Mouse (Mus musculus): ENCODE data around the gene Gng7. TPM values are rescaled to one million over a fixed set of nuclear protein-coding genes. Genes with fewer than 3 reads are reported as not detected.
"Not testable (repeated sequence)": the region's sequence is repeated elsewhere in the genome, so short reads cannot be mapped to it uniquely, and the experiment has no call there.

The Gng7 gene
- polyA plus RNA-seq, 1 experiment = 1.9 TPM

GRCm38 (mm10) chr10:81055169-81055568, 40.4 kb upstream of the Gng7 start:
- WGBS = 83% methylated on average over 6 of the region's 6 CpGs
- DNase-seq = no peak
- TF ChIP-seq CTCF (conservative IDR thresholded peaks at IDR 0.05; ENCODE audit: insufficient read depth, insufficient read length, low read depth, low read length) (no peak), POLR2A (IDR thresholded peaks at IDR 0.05; ENCODE audit: low read depth, low read length) (no peak)
- Histone ChIP-seq H3K4me1 (ENCODE audit: control insufficient read depth, insufficient read depth, low read length) (peaks cover 6% of the 10 kb centered on the region; the same call in 1 of the 2 replicates), H3K27me3 (replicated peaks; ENCODE audit: control insufficient read depth, insufficient read depth, low read length) (no peaks in the 10 kb centered on the region), H3K36me3 (ENCODE audit: control insufficient read depth, insufficient read depth, low read length) (no peaks in the 10 kb centered on the region), H3K4me3 (ENCODE audit: insufficient read depth, low read depth, low read length) (no peak overlapping the region), H3K27ac (ENCODE audit: insufficient read depth, low read depth, low read length) (no peak overlapping the region)

GRCm38 (mm10) chr10:81052577-81052976, 37.8 kb upstream of the Gng7 start:
- no peak overlapping the region for H3K27ac ChIP-seq (ENCODE audit: insufficient read depth, low read depth, low read length)
- TF ChIP-seq POLR2A (IDR thresholded peaks at IDR 0.05; ENCODE audit: low read depth, low read length) = no peak
- TF ChIP-seq CTCF (conservative IDR thresholded peaks at IDR 0.05; ENCODE audit: insufficient read depth, insufficient read length, low read depth, low read length) = no peak
- no peak for DNase-seq
- peaks cover 2% of the 10 kb centered on the region; the same call in 1 of the 2 replicates for H3K36me3 ChIP-seq (ENCODE audit: control insufficient read depth, insufficient read depth, low read length)
- 83% methylated on average over 5 of the region's 5 CpGs for WGBS
- H3K4me3 ChIP-seq (ENCODE audit: insufficient read depth, low read depth, low read length) = no peak overlapping the region
- no peaks in the 10 kb centered on the region for H3K4me1 ChIP-seq (ENCODE audit: control insufficient read depth, insufficient read depth, low read length)
- H3K27me3 ChIP-seq (replicated peaks; ENCODE audit: control insufficient read depth, insufficient read depth, low read length) = no peaks in the 10 kb centered on the region

DNA sequence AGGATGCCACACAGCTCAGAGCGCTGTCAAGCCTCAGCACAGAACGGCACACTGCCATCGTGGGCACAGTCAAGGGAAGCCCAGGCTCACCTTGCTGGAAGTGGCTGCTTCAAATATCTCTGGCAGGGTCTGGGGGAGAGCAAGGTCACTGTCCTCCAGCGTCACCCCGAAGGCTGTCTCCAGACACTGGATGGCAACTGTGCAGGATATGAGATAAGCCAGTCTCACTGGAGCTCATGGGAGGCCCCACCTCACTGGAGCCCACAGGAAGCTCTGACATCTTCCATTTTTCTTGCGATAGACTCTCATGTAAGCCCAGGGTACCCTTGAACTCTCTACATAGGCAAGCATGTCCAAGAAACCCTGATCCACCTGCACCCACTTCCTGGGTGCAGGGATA, 36.4 kb upstream of the Gng7 start:
- TF ChIP-seq POLR2A (IDR thresholded peaks at IDR 0.05; ENCODE audit: low read depth, low read length) (no peak), CTCF (conservative IDR thresholded peaks at IDR 0.05; ENCODE audit: insufficient read depth, insufficient read length, low read depth, low read length) (no peak)
- DNase-seq = no peak
- Histone ChIP-seq H3K27ac (ENCODE audit: insufficient read depth, low read depth, low read length) (no peak overlapping the region), H3K36me3 (ENCODE audit: control insufficient read depth, insufficient read depth, low read length) (peaks cover 2% of the 10 kb centered on the region; the same call in 1 of the 2 replicates), H3K4me3 (ENCODE audit: insufficient read depth, low read depth, low read length) (no peak overlapping the region), H3K27me3 (replicated peaks; ENCODE audit: control insufficient read depth, insufficient read depth, low read length) (no peaks in the 10 kb centered on the region), H3K4me1 (ENCODE audit: control insufficient read depth, insufficient read depth, low read length) (no peaks in the 10 kb centered on the region)
- 94% methylated on average over 6 of the region's 6 CpGs for WGBS

- DNase-seq = peak; percentile 14
- TF ChIP-seq POLR2A (IDR thresholded peaks at IDR 0.05; ENCODE audit: low read depth, low read length) (no peak), CTCF (conservative IDR thresholded peaks at IDR 0.05; ENCODE audit: insufficient read depth, insufficient read length, low read depth, low read length) (peak; percentile 49)
- H3K36me3 ChIP-seq (ENCODE audit: control insufficient read depth, insufficient read depth, low read length) = peaks cover 2% of the 10 kb centered on the region; the same call in 1 of the 2 replicates
Measured at GRCm38 (mm10) chr10:81050645-81051044, 35.9 kb upstream of the Gng7 start.

DNA sequence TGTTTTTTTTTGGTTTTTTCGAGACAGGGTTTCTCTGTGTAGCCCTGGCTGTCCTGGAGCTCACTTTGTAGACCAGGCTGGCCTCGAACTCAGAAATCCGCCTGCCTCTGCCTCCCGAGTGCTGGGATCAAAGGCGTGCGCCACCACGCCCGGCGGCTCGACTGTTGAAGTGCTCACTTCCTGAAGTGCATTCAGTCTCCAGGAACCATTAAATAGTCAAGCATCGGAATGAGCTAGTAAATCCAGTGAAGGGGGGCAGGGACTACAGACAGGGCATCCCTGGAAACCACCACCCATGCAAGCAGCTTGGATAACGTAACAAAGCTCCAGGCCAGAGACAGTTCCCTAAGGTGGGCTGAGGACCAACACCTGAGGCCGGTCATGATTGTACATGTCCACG, 30.5 kb upstream of the Gng7 start:
- 93% methylated on average over 14 of the region's 14 CpGs for WGBS
- DNase-seq; H3K4me1 ChIP-seq (ENCODE audit: control insufficient read depth, insufficient read depth, low read length); H3K36me3 ChIP-seq (ENCODE audit: control insufficient read depth, insufficient read depth, low read length); H3K27ac ChIP-seq (ENCODE audit: insufficient read depth, low read depth, low read length); H3K4me3 ChIP-seq (ENCODE audit: insufficient read depth, low read depth, low read length); H3K27me3 ChIP-seq (replicated peaks; ENCODE audit: control insufficient read depth, insufficient read depth, low read length): not testable (repeated sequence)

More at GRCm38 (mm10) chr10:81050645-81051044, 35.9 kb upstream of the Gng7 start:
- H3K27me3 ChIP-seq (replicated peaks; ENCODE audit: control insufficient read depth, insufficient read depth, low read length) = no peaks in the 10 kb centered on the region
- H3K27ac ChIP-seq (ENCODE audit: insufficient read depth, low read depth, low read length) = no peak overlapping the region
- no peaks in the 10 kb centered on the region for H3K4me1 ChIP-seq (ENCODE audit: control insufficient read depth, insufficient read depth, low read length)
- 93% methylated on average over 4 of the region's 4 CpGs for WGBS
- no peak overlapping the region for H3K4me3 ChIP-seq (ENCODE audit: insufficient read depth, low read depth, low read length)

DNA sequence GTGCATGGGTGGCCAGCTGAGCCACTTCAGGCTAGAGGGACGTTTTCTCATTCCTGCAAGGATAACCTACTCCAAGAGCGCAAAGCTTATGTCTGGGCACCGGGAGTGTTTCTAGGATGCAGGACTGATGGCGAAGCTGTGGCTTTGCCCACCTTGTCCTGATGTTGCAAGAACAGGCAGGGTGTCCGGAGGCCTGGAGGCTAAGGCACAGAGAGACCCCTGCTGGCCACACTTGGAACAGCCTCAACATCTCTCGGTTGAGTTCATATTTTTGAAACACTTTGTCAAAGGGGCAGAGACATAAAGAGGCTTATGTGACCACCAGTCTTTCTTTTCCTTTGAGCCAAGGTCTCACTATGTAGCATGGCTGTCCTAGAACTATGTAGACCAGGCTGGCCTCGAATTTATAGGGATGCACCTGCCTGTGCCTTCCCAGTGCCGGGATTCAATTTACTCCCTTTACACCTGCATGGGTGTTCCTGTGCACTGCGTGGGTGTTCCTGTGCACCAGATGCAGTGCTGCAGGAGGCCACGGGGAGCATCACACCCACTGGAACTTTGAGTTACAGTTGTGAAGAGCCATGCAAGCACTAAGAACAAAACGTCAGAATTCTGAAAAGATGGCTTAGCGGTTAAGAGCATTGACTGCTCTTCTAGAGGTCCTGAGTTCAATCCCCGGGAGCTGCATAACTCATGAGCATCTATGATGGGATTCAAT, 26.9 kb upstream of the Gng7 start:
- H3K4me1 ChIP-seq (ENCODE audit: control insufficient read depth, insufficient read depth, low read length) = no peaks in the 10 kb centered on the region; the same call in 1 of the 2 replicates
- no peak overlapping the region for H3K4me3 ChIP-seq (ENCODE audit: insufficient read depth, low read depth, low read length)
- H3K27me3 ChIP-seq (replicated peaks; ENCODE audit: control insufficient read depth, insufficient read depth, low read length) = no peaks in the 10 kb centered on the region
- H3K36me3 ChIP-seq (ENCODE audit: control insufficient read depth, insufficient read depth, low read length) = no peaks in the 10 kb centered on the region; the same call in 1 of the 2 replicates
- no peak for TF ChIP-seq POLR2A (IDR thresholded peaks at IDR 0.05; ENCODE audit: low read depth, low read length)
- TF ChIP-seq CTCF (conservative IDR thresholded peaks at IDR 0.05; ENCODE audit: insufficient read depth, insufficient read length, low read depth, low read length) = peak; percentile 78
- H3K27ac ChIP-seq (ENCODE audit: insufficient read depth, low read depth, low read length) = no peak overlapping the region
- 26% methylated on average over 13 of the region's 13 CpGs for WGBS
- peak; percentile 65 for DNase-seq

- H3K27ac ChIP-seq (ENCODE audit: insufficient read depth, low read depth, low read length) = no peak within 1 kb of the TSS
- peak; percentile 99 for DNase-seq
- no peak for TF ChIP-seq CTCF (conservative IDR thresholded peaks at IDR 0.05; ENCODE audit: insufficient read depth, insufficient read length, low read depth, low read length)
- TF ChIP-seq POLR2A (IDR thresholded peaks at IDR 0.05; ENCODE audit: low read depth, low read length) = peak; percentile 24
- WGBS = under 1% methylated on average over 35 of the region's 35 CpGs
- H3K4me3 ChIP-seq (ENCODE audit: insufficient read depth, low read depth, low read length) = peak within 1 kb of the TSS; percentile 86
- no peaks in the 10 kb centered on the region for H3K27me3 ChIP-seq (replicated peaks; ENCODE audit: control insufficient read depth, insufficient read depth, low read length)
- no peaks in the 10 kb centered on the region for H3K36me3 ChIP-seq (ENCODE audit: control insufficient read depth, insufficient read depth, low read length)
- no peaks in the 10 kb centered on the region; the same call in 1 of the 2 replicates for H3K4me1 ChIP-seq (ENCODE audit: control insufficient read depth, insufficient read depth, low read length)
Measured at GRCm38 (mm10) chr10:81036988-81037580, 22.3 kb upstream of the Gng7 start, which contains the start of gene Slc39a3. TSS of gene Slc39a3 (minus strand) at chr10:81037426.

Measured in kidney, adult 2 months (tissue).